Mouse (Mus musculus) myocyte (in vitro differentiated cells): ENCODE measurements at regions not wholly inside any gene's neighbourhood (a gene's known extent, or its start where the extent isn't known, plus 50 kb on each side); places are given as distances from the start of the nearest gene placed in this dataset.

Source experiments
- H3K27me3 ChIP-seq: one replicate; pipeline ENCODE4 v1.6.1; 2011; ENCODE audit not compliant: control insufficient read depth, insufficient read depth, insufficient read length
- H3K36me3 ChIP-seq: one replicate; pipeline ENCODE4 v1.6.1; 2011; ENCODE audit not compliant: control insufficient read depth, insufficient read depth
- H3K4me2 ChIP-seq: one replicate; pipeline ENCODE4 v1.6.1; 2011; ENCODE audit warnings: low read depth, control low read depth
- H3K4me3 ChIP-seq: one replicate; pipeline ENCODE4 v1.5.1; 2011; ENCODE audit warnings: mild to moderate bottlenecking, control low read depth, moderate library complexity
- H3K79me2 ChIP-seq: one replicate; pipeline ENCODE4 v1.6.1; 2011; ENCODE audit not compliant: control insufficient read depth, insufficient read depth
- H3ac ChIP-seq: one replicate; pipeline ENCODE4 v1.6.1; 2011; ENCODE audit not compliant: control insufficient read depth, insufficient read length
- CEBPB ChIP-seq: IDR thresholded peaks from 2 replicates; pipeline ENCODE4 v1.6.1; 2011; ENCODE audit warnings: mild to moderate bottlenecking, moderate library complexity; ENCODE audit not compliant: poor library complexity, insufficient read depth, severe bottlenecking
- E2F4 ChIP-seq: IDR thresholded peaks from one replicate; pipeline ENCODE4 v1.6.1; 2011; ENCODE audit warnings: mild to moderate bottlenecking, control low read depth, moderate library complexity; ENCODE audit not compliant: insufficient read depth
- MAX ChIP-seq: IDR thresholded peaks from one replicate; pipeline ENCODE4 v1.6.1; 2011; ENCODE audit warnings: low read depth, mild to moderate bottlenecking, control low read depth
- MYOD1 ChIP-seq, 3 experiments: IDR thresholded peaks; one replicate each; pipeline ENCODE4 v1.6.1; 2011; ENCODE audit warnings: control low read depth in 2 of 3, low read depth in 2 of 3, mild to moderate bottlenecking in 2 of 3, moderate library complexity in 1 of 3; ENCODE audit not compliant: insufficient read length in 2 of 3, control insufficient read depth in 1 of 3
- MYOG ChIP-seq, 3 experiments: IDR thresholded peaks; one replicate each; pipeline ENCODE4 v1.6.1; 2011; ENCODE audit warnings: control low read depth in 2 of 3, low read depth in 2 of 3, mild to moderate bottlenecking in 2 of 3; ENCODE audit not compliant: insufficient read length in 2 of 3, control insufficient read depth in 1 of 3, insufficient read depth in 1 of 3
- POLR2A ChIP-seq: IDR thresholded peaks from one replicate; pipeline ENCODE4 v1.6.1; 2011; ENCODE audit warnings: low read depth, mild to moderate bottlenecking, control low read depth, moderate library complexity; ENCODE audit not compliant: insufficient read length
- POLR2AphosphoS2 ChIP-seq: IDR thresholded peaks from one replicate; pipeline ENCODE4 v1.6.1; 2011; ENCODE audit warnings: low read depth, control low read depth; ENCODE audit not compliant: insufficient read length
- REST ChIP-seq: IDR thresholded peaks from one replicate; pipeline ENCODE4 v1.6.1; 2011; ENCODE audit warnings: mild to moderate bottlenecking, control low read depth, moderate library complexity; ENCODE audit not compliant: insufficient read depth, insufficient read length
- SRF ChIP-seq: IDR thresholded peaks from one replicate; pipeline ENCODE4 v1.6.1; 2011; ENCODE audit warnings: low read depth; ENCODE audit not compliant: control insufficient read depth, insufficient read length
- TCF12 ChIP-seq: IDR thresholded peaks from one replicate; pipeline ENCODE4 v1.6.1; 2011; ENCODE audit warnings: mild to moderate bottlenecking, control low read depth; ENCODE audit not compliant: poor library complexity, insufficient read depth, severe bottlenecking
- TCF3 ChIP-seq: IDR thresholded peaks from one replicate; pipeline ENCODE4 v1.6.1; 2011; ENCODE audit warnings: low read depth, control low read depth; ENCODE audit not compliant: insufficient read length
- USF1 ChIP-seq: IDR thresholded peaks from one replicate; pipeline ENCODE4 v1.6.1; 2011; ENCODE audit warnings: low read depth, mild to moderate bottlenecking, control low read depth, moderate library complexity

GRCm38 (mm10) chr8:112976312-112976711 lies 406.5 kb downstream of the Cntnap4 start:
- no peak overlapping the region for H3K4me3 ChIP-seq
- no peaks in the 10 kb centered on the region for H3K79me2 ChIP-seq
- TF ChIP-seq TCF12 (peak; percentile 22), SRF (no peak)
- no peak overlapping the region for H3ac ChIP-seq
- H3K27me3 ChIP-seq = no peaks in the 10 kb centered on the region
- H3K36me3 ChIP-seq = no peaks in the 10 kb centered on the region
- H3K4me2 ChIP-seq = peak overlapping the region; percentile 64

- no peaks in the 10 kb centered on the region for H3K27me3 ChIP-seq
- H3ac ChIP-seq = no peak overlapping the region
- H3K79me2 ChIP-seq = no peaks in the 10 kb centered on the region
- no peak overlapping the region for H3K4me3 ChIP-seq
- TF ChIP-seq USF1 (no peak), SRF (no peak), CEBPB (no peak), TCF12 (no peak), E2F4 (no peak), MYOG (IDR thresholded peaks at IDR 0.05; ENCODE audit: control insufficient read depth in 1 of 3, insufficient read depth in 1 of 3, insufficient read length in 2 of 3, low read depth in 2 of 3) (no peak), POLR2AphosphoS2 (no peak)
- H3K36me3 ChIP-seq = no peaks in the 10 kb centered on the region
- no peak overlapping the region for H3K4me2 ChIP-seq
These were observed 423.9 kb downstream of the Cntnap4 start for GRCm38 (mm10) chr8:112993781-112994180.

GRCm38 (mm10) chr8:113007356-113007755 lies 437.5 kb downstream of the Cntnap4 start:
- Histone ChIP-seq H3K4me3 (no peak overlapping the region), H3ac (no peak overlapping the region), H3K4me2 (no peak overlapping the region), H3K79me2 (no peaks in the 10 kb centered on the region), H3K36me3 (no peaks in the 10 kb centered on the region), H3K27me3 (no peaks in the 10 kb centered on the region)
- TF ChIP-seq USF1 (no peak), E2F4 (no peak), MAX (no peak), POLR2A (no peak), MYOD1 (IDR thresholded peaks at IDR 0.05; ENCODE audit: control insufficient read depth in 1 of 3, insufficient read length in 2 of 3, low read depth in 2 of 3) (no peak), SRF (no peak), TCF12 (no peak), REST (no peak), MYOG (IDR thresholded peaks at IDR 0.05; ENCODE audit: control insufficient read depth in 1 of 3, insufficient read depth in 1 of 3, insufficient read length in 2 of 3, low read depth in 2 of 3) (no peak), POLR2AphosphoS2 (no peak), TCF3 (no peak), CEBPB (no peak)

- no peaks in the 10 kb centered on the region for H3K79me2 ChIP-seq
- H3K4me2 ChIP-seq = no peak overlapping the region
- no peaks in the 10 kb centered on the region for H3K27me3 ChIP-seq
- H3ac ChIP-seq = no peak overlapping the region
- no peaks in the 10 kb centered on the region for H3K36me3 ChIP-seq
- no peak for TF ChIP-seq MYOD1 (IDR thresholded peaks at IDR 0.05; ENCODE audit: control insufficient read depth in 1 of 3, insufficient read length in 2 of 3, low read depth in 2 of 3)
- TF ChIP-seq MYOG (IDR thresholded peaks at IDR 0.05; ENCODE audit: control insufficient read depth in 1 of 3, insufficient read depth in 1 of 3, insufficient read length in 2 of 3, low read depth in 2 of 3) = no peak
- TF ChIP-seq USF1 = no peak
- no peak for TF ChIP-seq SRF
- no peak for TF ChIP-seq MAX
- TF ChIP-seq REST = no peak
- TF ChIP-seq POLR2AphosphoS2 = no peak
- no peak for TF ChIP-seq TCF3
- no peak for TF ChIP-seq E2F4
- no peak for TF ChIP-seq POLR2A
- TF ChIP-seq CEBPB = no peak
- TF ChIP-seq TCF12 = no peak
- no peak overlapping the region for H3K4me3 ChIP-seq
These were observed 459.0 kb downstream of the Cntnap4 start for GRCm38 (mm10) chr8:113028880-113029279.

- Histone ChIP-seq H3ac (no peak overlapping the region), H3K4me3 (no peak overlapping the region), H3K79me2 (no peaks in the 10 kb centered on the region), H3K36me3 (no peaks in the 10 kb centered on the region), H3K4me2 (no peak overlapping the region), H3K27me3 (no peaks in the 10 kb centered on the region)
- TF ChIP-seq CEBPB (no peak), USF1 (no peak), TCF3 (no peak), E2F4 (no peak), SRF (no peak), MYOD1 (IDR thresholded peaks at IDR 0.05; ENCODE audit: control insufficient read depth in 1 of 3, insufficient read length in 2 of 3, low read depth in 2 of 3) (no peak), TCF12 (no peak), MYOG (IDR thresholded peaks at IDR 0.05; ENCODE audit: control insufficient read depth in 1 of 3, insufficient read depth in 1 of 3, insufficient read length in 2 of 3, low read depth in 2 of 3) (no peak), POLR2A (no peak), POLR2AphosphoS2 (no peak), REST (no peak), MAX (no peak)
These were observed 482.1 kb downstream of the Cntnap4 start for GRCm38 (mm10) chr8:113051770-113052473.
